Mouse (Mus musculus) limb, embryonic 14.5 days (tissue): ENCODE measurements at regions not wholly inside any gene's neighbourhood (a gene's known extent, or its start where the extent isn't known, plus 50 kb on each side); places are given as distances from the start of the nearest gene placed in this dataset.
"Not testable (repeated sequence)": the region's sequence is repeated elsewhere in the genome, so short reads cannot be mapped to it uniquely, and the experiment has no call there.

Experiments
- ATAC-seq: fragments of 200-750 bp; cut with Nextera tagmentation; 2 replicates; pipeline ENCODE4 v1.8.0; 2017; ENCODE audit warnings: low read depth, moderate number of reproducible peaks, moderate TSS enrichment; ENCODE audit not compliant: low FRiP score
- DNase-seq: peaks from one replicate; pipeline ENCODE4 v3.0.0-alpha.2; 2015; ENCODE audit warnings: low spot score
- H3K27ac ChIP-seq: fragments of 300-500 bp; sonication (generic); replicated peaks from 2 replicates; pipeline ENCODE4 v1.5.1; 2014; ENCODE audit warnings: low read depth, mild to moderate bottlenecking, low read length, moderate library complexity, mixed read lengths
- H3K27me3 ChIP-seq: fragments of 300-500 bp; sonication (generic); 2 replicates; pipeline ENCODE4 v1.6.1; 2014; ENCODE audit warnings: low read length, mixed read lengths; ENCODE audit not compliant: control insufficient read depth, insufficient read depth
- H3K36me3 ChIP-seq: fragments of 300-500 bp; sonication (generic); 2 replicates; pipeline ENCODE4 v1.6.1; 2014; ENCODE audit warnings: mild to moderate bottlenecking, low read length, moderate library complexity, mixed read lengths; ENCODE audit not compliant: control insufficient read depth, insufficient read depth
- H3K4me1 ChIP-seq: fragments of 300-500 bp; sonication (generic); 2 replicates; pipeline ENCODE4 v1.6.1; 2014; ENCODE audit warnings: antibody characterized with exemption, low read length, mixed read lengths; ENCODE audit not compliant: control insufficient read depth, insufficient read depth
- H3K4me2 ChIP-seq: fragments of 300-500 bp; sonication (generic); replicated peaks from 2 replicates; pipeline ENCODE4 v1.6.1; 2014; ENCODE audit warnings: low read depth, mild to moderate bottlenecking, low read length, moderate library complexity; ENCODE audit not compliant: severe bottlenecking
- H3K4me3 ChIP-seq: fragments of 300-500 bp; sonication (generic); replicated peaks from 2 replicates; pipeline ENCODE4 v1.5.1; 2014; ENCODE audit warnings: low read length
- H3K9ac ChIP-seq: fragments of 300-500 bp; sonication (generic); 2 replicates; pipeline ENCODE4 v1.6.1; 2014; ENCODE audit warnings: mild to moderate bottlenecking, low read depth, low read length, moderate library complexity; ENCODE audit not compliant: severe bottlenecking
- H3K9me3 ChIP-seq: fragments of 300-500 bp; sonication (generic); 2 replicates; pipeline ENCODE4 v1.6.1; 2016; ENCODE audit warnings: low read length; ENCODE audit not compliant: control insufficient read depth
- POLR2A ChIP-seq: fragments of 200-500 bp; IDR thresholded peaks from 2 replicates; pipeline ENCODE4 v1.8.0; 2012; ENCODE audit warnings: inconsistent platforms, mild to moderate bottlenecking, moderate library complexity, borderline replicate concordance; ENCODE audit not compliant: insufficient read depth, insufficient read length; ENCODE audit errors: extremely low read depth
- WGBS: fragments of 180-500 bp; shearing (Covaris S2); extraction: QIAGEN DNeasy Blood & Tissue Kit; methylation state at CpG from one replicate; pipeline ENCODE4 v1.1.7; 2014; 5-methylcytosine and 5-hydroxymethylcytosine counted together

DNA sequence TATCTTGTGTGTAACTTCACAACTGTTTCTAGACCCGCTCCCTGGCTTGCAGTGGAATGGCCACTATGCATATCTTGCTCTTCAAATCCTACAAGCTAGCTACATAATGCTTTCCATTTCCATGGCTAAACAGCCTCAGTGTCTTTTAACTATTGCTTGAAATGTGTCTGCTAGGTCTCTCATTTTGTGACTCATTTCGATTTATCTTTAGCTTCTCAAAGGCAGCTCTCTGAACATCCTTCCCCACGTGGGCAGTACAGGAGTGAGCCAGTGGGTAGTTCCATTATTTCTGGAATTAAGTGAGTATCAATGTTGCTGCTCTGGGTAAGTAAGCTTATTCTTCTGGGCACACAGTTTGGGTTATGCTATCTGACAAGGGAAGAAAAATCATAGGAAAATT, 102.9 kb upstream of the Stxbp6 start:
- Histone ChIP-seq H3K9ac (no peak overlapping the region), H3K4me2 (no peak overlapping the region), H3K27ac (no peak overlapping the region), H3K27me3 (no peaks in the 10 kb centered on the region), H3K4me1 (no peaks in the 10 kb centered on the region), H3K36me3 (no peaks in the 10 kb centered on the region), H3K9me3 (no peaks in the 10 kb centered on the region), H3K4me3 (no peak overlapping the region)
- TF ChIP-seq POLR2A, result no peak
- ATAC-seq, result no peak
- 85% methylated on average over 3 of the region's 3 CpGs for WGBS
- no peak for DNase-seq

DNA sequence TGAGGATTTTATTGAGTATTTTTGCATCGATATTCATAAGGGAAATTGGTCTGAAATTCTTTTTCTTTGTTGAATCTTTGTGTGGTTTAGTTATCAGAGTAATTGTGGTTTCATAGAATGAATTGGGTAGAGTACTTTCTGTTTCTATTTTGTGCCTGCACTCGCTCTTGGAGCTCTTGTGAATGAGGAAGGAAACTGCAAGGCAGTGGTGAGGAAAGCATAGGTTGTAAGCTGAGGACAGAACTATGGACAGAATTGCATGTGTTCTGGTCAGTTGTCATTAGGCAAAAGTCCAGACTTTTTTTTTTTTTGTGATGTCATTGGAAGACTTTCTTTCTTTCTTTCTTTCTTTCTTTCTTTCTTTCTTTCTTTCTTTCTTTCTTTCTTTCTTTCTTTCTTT, 100.8 kb upstream of the Stxbp6 start:
- not testable (repeated sequence) for H3K27me3 ChIP-seq, H3K4me3 ChIP-seq, H3K4me2 ChIP-seq, H3K9me3 ChIP-seq, H3K9ac ChIP-seq, DNase-seq, H3K4me1 ChIP-seq, H3K36me3 ChIP-seq, H3K27ac ChIP-seq, ATAC-seq
- WGBS, result 90% methylated on average over 2 of the region's 2 CpGs

DNA sequence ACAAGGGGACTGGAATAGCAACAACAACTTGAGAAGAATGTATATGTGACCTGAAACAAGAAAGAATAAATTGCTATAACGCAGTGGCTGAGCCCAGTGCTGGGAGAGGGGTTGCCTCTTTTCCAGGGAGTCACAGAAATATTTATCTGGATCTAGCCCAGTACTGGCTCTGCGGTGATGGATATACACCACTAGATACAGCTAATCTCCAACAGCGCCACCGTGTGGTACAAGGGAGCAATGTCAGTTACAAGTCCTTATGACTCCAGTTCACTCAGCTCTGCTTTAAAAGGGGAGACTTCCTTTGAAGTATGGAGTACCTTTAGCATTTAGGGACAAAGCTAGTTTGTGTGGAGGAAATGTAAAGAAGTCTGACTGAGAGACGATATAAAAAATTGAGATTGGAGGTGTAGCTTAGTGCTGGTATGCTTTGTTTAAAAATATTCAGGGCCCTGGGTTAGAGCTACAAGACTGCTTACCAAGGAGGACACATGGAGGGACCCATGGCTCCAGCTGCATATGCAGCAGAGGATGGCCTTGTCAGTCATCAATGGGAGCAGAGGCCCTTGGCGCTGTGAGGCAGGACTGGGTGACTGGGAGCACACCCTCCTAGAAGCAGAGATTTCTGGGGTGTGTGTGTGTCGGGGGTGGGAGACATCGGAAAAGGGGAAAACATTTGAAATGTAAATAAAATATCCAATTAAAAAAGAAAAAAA, 97.6 kb upstream of the Stxbp6 start:
- Histone ChIP-seq H3K4me1 (no peaks in the 10 kb centered on the region), H3K4me2 (no peak overlapping the region), H3K9me3 (no peaks in the 10 kb centered on the region), H3K4me3 (no peak overlapping the region), H3K27ac (no peak overlapping the region), H3K27me3 (no peaks in the 10 kb centered on the region), H3K9ac (no peak overlapping the region), H3K36me3 (no peaks in the 10 kb centered on the region)
- 37% methylated on average over 8 of the region's 8 CpGs for WGBS
- no peak for TF ChIP-seq POLR2A
- ATAC-seq (peak; percentile 75), DNase-seq (peak; percentile 76)

DNA sequence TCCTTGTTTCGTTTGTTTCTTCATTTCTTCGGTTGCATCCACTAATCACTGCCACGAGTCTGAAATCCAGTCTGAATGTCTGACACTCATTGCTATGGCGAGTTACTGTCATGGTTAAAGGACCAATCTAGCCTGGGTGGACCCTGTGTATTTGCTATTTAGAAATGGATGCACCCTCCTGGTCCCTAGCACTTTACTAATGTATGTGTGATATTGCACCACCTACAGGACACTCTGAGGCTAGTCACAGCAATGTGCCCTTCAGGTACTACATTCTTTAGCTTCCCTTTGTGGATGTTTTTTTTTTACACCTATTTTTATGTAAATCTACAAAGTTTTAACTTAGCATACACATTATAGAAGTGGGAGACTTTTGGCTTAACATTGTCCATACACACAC, 87.5 kb upstream of the Stxbp6 start:
- H3K27me3 ChIP-seq, result no peaks in the 10 kb centered on the region
- no peaks in the 10 kb centered on the region for H3K4me1 ChIP-seq
- no peak overlapping the region for H3K9ac ChIP-seq
- no peak overlapping the region for H3K27ac ChIP-seq
- H3K9me3 ChIP-seq, result no peaks in the 10 kb centered on the region
- no peak overlapping the region for H3K4me3 ChIP-seq
- WGBS, result 70% methylated on average over 4 of the region's 4 CpGs
- no peak overlapping the region for H3K4me2 ChIP-seq
- TF ChIP-seq POLR2A, result no peak
- H3K36me3 ChIP-seq, result no peaks in the 10 kb centered on the region
- DNase-seq (peak; percentile 33), ATAC-seq (no peak)

DNA sequence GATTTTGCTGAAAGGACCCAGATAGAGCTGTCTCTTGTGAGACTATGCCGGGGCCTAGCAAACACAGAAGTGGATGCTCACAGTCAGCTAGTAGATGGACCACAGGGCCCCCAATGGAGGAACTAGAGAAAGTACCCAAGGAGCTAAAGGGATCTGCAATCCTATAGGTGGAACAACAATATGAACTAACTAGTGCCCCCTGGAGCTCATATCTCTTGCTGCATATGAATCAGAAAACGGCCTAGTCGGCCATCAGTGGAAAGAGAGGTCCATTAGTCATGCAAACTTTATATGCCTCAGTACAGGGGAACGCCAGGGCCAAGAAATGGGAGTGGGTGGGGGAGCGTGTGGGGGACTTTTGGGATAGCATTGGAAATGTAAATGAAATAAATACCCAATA, 87.1 kb upstream of the Stxbp6 start:
- DNase-seq, H3K27me3 ChIP-seq, H3K4me3 ChIP-seq, H3K27ac ChIP-seq, ATAC-seq, H3K9me3 ChIP-seq, H3K36me3 ChIP-seq, H3K9ac ChIP-seq, H3K4me2 ChIP-seq, H3K4me1 ChIP-seq: not testable (repeated sequence)
- 81% methylated on average over 4 of the region's 5 CpGs for WGBS

DNA sequence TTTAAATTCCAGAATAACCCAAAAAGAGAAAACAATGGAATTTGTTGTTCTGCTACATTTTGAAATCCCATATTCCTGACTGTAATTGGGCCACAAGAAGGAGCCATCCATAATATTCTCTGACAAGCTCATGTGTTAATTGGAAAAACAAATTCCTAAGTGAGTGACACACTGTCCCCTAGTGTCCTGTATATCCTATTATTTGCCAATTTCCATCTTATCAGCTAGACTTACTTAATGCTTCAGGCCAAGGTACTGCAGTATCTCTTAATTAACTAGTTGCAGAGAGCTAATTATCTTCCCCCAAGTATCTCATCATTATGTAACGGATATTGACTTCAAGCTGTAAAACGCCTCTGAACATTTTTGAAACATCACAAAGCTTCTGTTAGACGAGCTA, 84.5 kb upstream of the Stxbp6 start:
- no peak for ATAC-seq
- H3K27me3 ChIP-seq, result no peaks in the 10 kb centered on the region
- no peaks in the 10 kb centered on the region for H3K36me3 ChIP-seq
- H3K4me3 ChIP-seq, result no peak overlapping the region
- WGBS, result 74% methylated on average over 3 of the region's 3 CpGs
- no peak overlapping the region for H3K4me2 ChIP-seq
- no peak for DNase-seq
- no peak overlapping the region for H3K27ac ChIP-seq
- no peak for TF ChIP-seq POLR2A
- H3K4me1 ChIP-seq, result no peaks in the 10 kb centered on the region
- H3K9ac ChIP-seq, result no peak overlapping the region
- H3K9me3 ChIP-seq, result no peaks in the 10 kb centered on the region
